Mouse (Mus musculus) cerebellum, adult 8-10 months (tissue): ENCODE results near the gene Tmem198b.

ENCODE experiments used
- DNase-seq: peaks from one replicate; pipeline ENCODE4 v3.0.0; 2022

Tmem198b gene

GRCm38 (mm10) chr10:128798676-128799075 lies 5.5 kb downstream of the Tmem198b start:
- no peak for DNase-seq

DNA sequence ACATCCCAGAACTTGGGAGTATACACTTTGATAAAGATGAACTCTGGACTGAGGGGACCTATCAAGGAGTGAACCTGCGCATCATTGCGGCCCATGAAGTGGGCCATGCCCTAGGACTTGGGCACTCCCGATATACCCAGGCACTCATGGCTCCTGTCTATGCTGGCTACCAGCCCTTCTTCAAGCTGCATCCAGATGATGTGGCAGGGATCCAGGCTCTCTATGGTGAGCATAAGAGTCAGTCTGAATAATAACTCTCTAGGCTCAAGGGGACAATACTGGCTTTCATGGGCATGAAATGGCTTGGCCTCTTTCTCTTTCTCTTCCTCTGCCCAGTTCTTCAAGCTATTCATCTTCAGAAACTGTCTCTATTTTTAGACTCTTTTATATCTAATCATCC lies 8.6 kb downstream of the Tmem198b start:
- DNase-seq, result no peak

- no peak for DNase-seq
Observed at GRCm38 (mm10) chr10:128794391-128794790, 9.8 kb downstream of the Tmem198b start.

DNA sequence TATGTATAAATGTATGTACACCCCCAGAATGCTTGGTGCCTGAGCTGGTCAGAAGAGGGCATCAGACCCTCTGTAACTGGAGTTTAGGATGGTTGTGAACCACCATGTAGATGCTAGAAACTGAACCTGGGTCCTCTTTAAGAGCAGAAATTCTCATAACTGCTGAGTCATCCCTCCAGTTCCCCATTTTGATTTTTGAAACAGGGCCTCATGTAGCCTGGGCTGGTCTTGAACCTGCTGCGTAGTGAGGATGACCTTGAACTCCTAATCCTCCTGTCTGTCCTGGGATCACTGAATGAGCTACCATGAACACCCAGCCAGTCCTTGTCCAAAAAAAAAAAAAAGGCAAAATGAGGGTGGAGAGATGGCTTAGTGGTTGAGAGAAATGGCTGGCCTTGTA lies 10.9 kb downstream of the Tmem198b start:
- DNase-seq, result no peak

DNA sequence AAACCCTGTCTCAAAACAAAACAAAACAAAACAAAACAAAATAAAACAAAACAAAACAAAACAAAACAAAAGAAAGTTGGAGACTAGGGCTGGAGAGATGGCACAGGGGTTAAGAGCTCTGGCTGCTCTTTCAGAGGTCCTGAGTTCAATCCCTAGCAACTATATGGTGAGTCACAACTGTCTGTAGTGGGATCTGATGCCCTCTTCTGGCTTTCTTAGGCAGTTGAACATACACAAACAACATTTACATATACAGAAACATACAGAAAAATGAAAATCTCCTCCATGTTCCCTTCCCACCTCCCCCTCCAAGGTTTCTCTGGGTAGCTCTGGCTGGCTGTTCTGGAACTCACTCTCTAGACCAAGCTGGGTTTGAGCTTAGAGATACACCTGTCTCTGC lies 12.1 kb downstream of the Tmem198b start:
- DNase-seq, result no peak

- no peak for DNase-seq
Observed at GRCm38 (mm10) chr10:128790398-128791124, 13.6 kb downstream of the Tmem198b start, which contains the start of gene Mmp19. Gene Mmp19 (plus strand): TSS chr10:128790910.

- no peak for DNase-seq
Observed at GRCm38 (mm10) chr10:128780200-128780599, 24.0 kb downstream of the Tmem198b start.

DNA sequence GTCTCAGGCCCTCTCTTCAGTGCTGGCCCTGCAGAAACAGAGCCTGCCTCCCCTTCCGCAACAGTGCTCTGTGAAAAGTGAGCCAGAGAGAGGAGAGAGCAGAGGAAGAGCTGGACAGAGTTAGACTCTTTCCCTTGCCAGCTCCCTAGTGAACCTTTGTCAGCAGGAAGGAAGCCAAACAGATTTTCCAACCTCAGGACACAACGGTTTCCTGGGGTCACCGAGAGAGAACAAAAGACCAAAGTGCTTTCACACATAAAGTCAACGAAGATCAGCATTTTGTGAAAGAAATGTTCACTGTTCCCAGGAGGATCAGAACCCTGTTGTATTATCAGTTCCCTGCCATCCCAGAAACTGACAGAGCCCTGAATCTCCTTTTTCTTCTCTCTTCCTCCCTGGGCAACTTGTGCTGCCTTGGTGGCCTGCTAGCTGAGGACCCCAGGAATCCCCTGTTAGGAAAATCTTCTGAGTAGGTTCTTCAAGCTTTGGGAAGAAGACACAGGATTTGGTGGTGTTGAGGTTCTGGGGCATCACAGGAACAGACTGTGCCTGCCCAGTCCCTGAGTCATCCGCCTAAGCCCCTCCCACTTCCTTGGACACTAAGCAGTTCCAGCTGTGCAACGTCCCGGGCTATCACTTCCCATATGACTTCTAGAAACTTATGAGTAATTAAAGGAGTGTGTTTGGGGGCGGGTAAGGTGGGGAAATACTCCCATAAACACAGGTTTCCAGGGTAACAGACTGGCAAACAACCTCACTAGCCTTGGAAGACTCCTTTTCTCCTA lies 25.0 kb downstream of the Tmem198b start:
- no peak for DNase-seq

DNA sequence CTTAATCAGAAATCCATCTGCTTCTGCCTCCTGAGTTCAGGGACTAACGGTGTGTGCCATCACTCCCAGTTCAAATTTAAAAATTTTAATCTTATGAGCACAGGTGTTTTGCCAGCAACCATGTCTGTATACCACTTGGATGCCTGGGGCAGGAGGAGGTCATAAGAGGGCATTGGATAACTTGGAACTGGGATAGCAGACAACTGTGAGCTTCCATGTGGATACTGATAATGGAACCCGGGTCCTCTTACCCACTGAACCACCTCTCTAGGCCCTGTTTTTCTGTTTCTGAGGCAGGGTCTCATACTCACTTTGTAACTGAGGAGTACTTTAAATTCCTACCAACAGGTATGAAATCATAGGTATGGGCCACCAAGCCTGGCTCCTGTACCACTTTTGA lies 25.7 kb downstream of the Tmem198b start:
- DNase-seq, result no peak

- no peak for DNase-seq
Observed at GRCm38 (mm10) chr10:128773685-128774084, 30.5 kb downstream of the Tmem198b start.

DNA sequence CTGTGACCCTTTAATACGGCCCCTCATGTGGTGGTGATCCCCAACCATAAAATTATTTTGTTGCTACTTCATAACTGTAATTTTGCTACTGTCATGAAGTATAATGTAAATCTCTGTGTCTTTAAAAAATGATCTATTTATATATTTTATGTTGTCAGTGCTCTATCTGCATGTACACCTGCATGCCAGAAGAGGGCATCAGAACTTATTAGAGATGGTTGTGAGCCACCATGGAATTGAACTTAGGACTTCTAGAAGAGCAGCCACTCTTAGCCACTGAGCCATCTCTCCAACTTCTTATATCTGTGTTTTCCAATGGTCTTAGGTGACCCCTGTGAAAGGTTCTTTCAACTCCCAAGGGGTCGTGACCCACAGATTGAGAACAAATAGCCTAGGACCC lies 31.3 kb downstream of the Tmem198b start:
- no peak for DNase-seq
